Mouse (Mus musculus): ENCODE measurements around the gene Pnpla6. TPM values are rescaled to one million over a fixed set of nuclear protein-coding genes. Genes with fewer than 3 reads are reported as not detected.

The Pnpla6 gene
- polyA plus RNA-seq, 1 experiment from 2014 or later: 25.0 TPM

- H3K9ac ChIP-seq (ENCODE audit: low read length): no peak overlapping the region
- H3K4me1 ChIP-seq (replicated peaks; ENCODE audit: control insufficient read depth, insufficient read depth, low read length): no peaks in the 10 kb centered on the region
- DNase-seq (ENCODE audit: low spot score): no peak
- ATAC-seq (replicated peaks; ENCODE audit: low FRiP score): no peak
- no peak overlapping the region for H3K27ac ChIP-seq (ENCODE audit: low read depth, low read length)
- H3K27me3 ChIP-seq (ENCODE audit: control insufficient read depth, insufficient read depth, low read length): no peaks in the 10 kb centered on the region; the same call in 1 of the 2 replicates
- H3K4me2 ChIP-seq (ENCODE audit: low read depth, low read length, severe bottlenecking): no peak overlapping the region
- 90% methylated on average over 22 of the region's 22 CpGs for WGBS
- no peak overlapping the region for H3K4me3 ChIP-seq (ENCODE audit: low read depth, low read length)
- H3K36me3 ChIP-seq (ENCODE audit: control insufficient read depth, insufficient read depth, low read length): no peaks in the 10 kb centered on the region
- no peaks in the 10 kb centered on the region for H3K9me3 ChIP-seq (ENCODE audit: control insufficient read depth, low read length)
Measured at GRCm38 (mm10) chr8:3482240-3482740, 32.9 kb upstream of the Pnpla6 start.

GRCm38 (mm10) chr8:3483546-3483945 lies 31.6 kb upstream of the Pnpla6 start:
- Histone ChIP-seq H3K4me3 (ENCODE audit: low read depth, low read length) (no peak overlapping the region), H3K36me3 (ENCODE audit: control insufficient read depth, insufficient read depth, low read length) (no peaks in the 10 kb centered on the region), H3K27ac (ENCODE audit: low read depth, low read length) (no peak overlapping the region), H3K9ac (ENCODE audit: low read length) (no peak overlapping the region), H3K4me1 (replicated peaks; ENCODE audit: control insufficient read depth, insufficient read depth, low read length) (no peaks in the 10 kb centered on the region), H3K27me3 (ENCODE audit: control insufficient read depth, insufficient read depth, low read length) (no peaks in the 10 kb centered on the region; the same call in 1 of the 2 replicates), H3K4me2 (ENCODE audit: low read depth, low read length, severe bottlenecking) (no peak overlapping the region), H3K9me3 (ENCODE audit: control insufficient read depth, low read length) (no peaks in the 10 kb centered on the region)
- ATAC-seq (replicated peaks; ENCODE audit: low FRiP score) (no peak), DNase-seq (ENCODE audit: low spot score) (no peak)
- 80% methylated on average over 7 of the region's 7 CpGs for WGBS

- H3K9me3 ChIP-seq (ENCODE audit: control insufficient read depth, low read length): no peaks in the 10 kb centered on the region
- H3K9ac ChIP-seq (ENCODE audit: low read length): no peak overlapping the region
- no peaks in the 10 kb centered on the region for H3K4me1 ChIP-seq (replicated peaks; ENCODE audit: control insufficient read depth, insufficient read depth, low read length)
- no peak overlapping the region for H3K4me3 ChIP-seq (ENCODE audit: low read depth, low read length)
- DNase-seq (ENCODE audit: low spot score): no peak
- WGBS: 39% methylated on average over 5 of the region's 5 CpGs
- no peak overlapping the region for H3K4me2 ChIP-seq (ENCODE audit: low read depth, low read length, severe bottlenecking)
- no peak overlapping the region for H3K27ac ChIP-seq (ENCODE audit: low read depth, low read length)
- peak; percentile 53; the same call in 1 of the 2 replicates for ATAC-seq (replicated peaks; ENCODE audit: low FRiP score)
- H3K36me3 ChIP-seq (ENCODE audit: control insufficient read depth, insufficient read depth, low read length): no peaks in the 10 kb centered on the region
- H3K27me3 ChIP-seq (ENCODE audit: control insufficient read depth, insufficient read depth, low read length): no peaks in the 10 kb centered on the region; the same call in 1 of the 2 replicates
Measured at GRCm38 (mm10) chr8:3485192-3485591, 30.0 kb upstream of the Pnpla6 start.

- no peaks in the 10 kb centered on the region; the same call in 1 of the 2 replicates for H3K9me3 ChIP-seq (ENCODE audit: control insufficient read depth, low read length)
- H3K4me1 ChIP-seq (replicated peaks; ENCODE audit: control insufficient read depth, insufficient read depth, low read length): peaks cover 3% of the 10 kb centered on the region; the same call in 1 of the 2 replicates
- peak within 1 kb of the TSS; percentile 89 for H3K4me3 ChIP-seq (ENCODE audit: low read depth, low read length)
- peaks cover 23% of the 10 kb centered on the region for H3K36me3 ChIP-seq (ENCODE audit: control insufficient read depth, insufficient read depth, low read length)
- WGBS: under 1% methylated on average over 62 of the region's 64 CpGs
- peak within 1 kb of the TSS; percentile 62 for H3K27ac ChIP-seq (ENCODE audit: low read depth, low read length)
- H3K27me3 ChIP-seq (ENCODE audit: control insufficient read depth, insufficient read depth, low read length): no peaks in the 10 kb centered on the region
- ATAC-seq (replicated peaks; ENCODE audit: low FRiP score) (peak; percentile 92), DNase-seq (ENCODE audit: low spot score) (peak; percentile 94)
- H3K4me2 ChIP-seq (ENCODE audit: low read depth, low read length, severe bottlenecking): peak within 1 kb of the TSS; percentile 51
- H3K9ac ChIP-seq (ENCODE audit: low read length): peak within 1 kb of the TSS; percentile 97
Measured at GRCm38 (mm10) chr8:3492901-3493844, 22.0 kb upstream of the Pnpla6 start, which contains the start of gene Zfp358. Zfp358 (plus strand) TSS chr8:3493138.

DNA sequence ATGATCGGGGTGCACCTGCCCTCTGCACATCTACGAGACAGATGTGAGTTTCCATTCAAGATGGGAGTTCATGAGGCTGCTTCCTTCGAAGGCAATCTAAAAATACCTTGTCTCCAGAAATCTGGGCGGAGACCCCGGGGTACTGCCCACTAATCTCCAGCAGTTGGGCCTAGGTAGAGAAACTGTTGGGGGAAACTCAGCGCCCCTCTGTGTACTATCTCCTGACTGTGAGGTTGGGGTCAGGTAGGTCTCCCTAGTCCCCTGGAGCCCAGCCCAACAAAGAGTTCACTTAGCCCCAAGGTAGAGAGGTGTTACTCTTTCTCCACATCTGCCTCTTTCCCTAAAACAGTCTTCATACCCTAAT lies 21.4 kb upstream of the Pnpla6 start:
- no peak overlapping the region; the same call in 1 of the 2 replicates for H3K27ac ChIP-seq (ENCODE audit: low read depth, low read length)
- peak overlapping the region; percentile 51 for H3K4me2 ChIP-seq (ENCODE audit: low read depth, low read length, severe bottlenecking)
- peak; percentile 16 for ATAC-seq (replicated peaks; ENCODE audit: low FRiP score)
- H3K9ac ChIP-seq (ENCODE audit: low read length): peak overlapping the region; percentile 97
- WGBS: 38% methylated on average over 6 of the region's 6 CpGs
- peak overlapping the region; percentile 89 for H3K4me3 ChIP-seq (ENCODE audit: low read depth, low read length)
- H3K9me3 ChIP-seq (ENCODE audit: control insufficient read depth, low read length): no peaks in the 10 kb centered on the region; the same call in 1 of the 2 replicates
- H3K27me3 ChIP-seq (ENCODE audit: control insufficient read depth, insufficient read depth, low read length): no peaks in the 10 kb centered on the region
- H3K4me1 ChIP-seq (replicated peaks; ENCODE audit: control insufficient read depth, insufficient read depth, low read length): peaks cover 3% of the 10 kb centered on the region; the same call in 1 of the 2 replicates
- H3K36me3 ChIP-seq (ENCODE audit: control insufficient read depth, insufficient read depth, low read length): peaks cover 23% of the 10 kb centered on the region
- no peak for DNase-seq (ENCODE audit: low spot score)

DNA sequence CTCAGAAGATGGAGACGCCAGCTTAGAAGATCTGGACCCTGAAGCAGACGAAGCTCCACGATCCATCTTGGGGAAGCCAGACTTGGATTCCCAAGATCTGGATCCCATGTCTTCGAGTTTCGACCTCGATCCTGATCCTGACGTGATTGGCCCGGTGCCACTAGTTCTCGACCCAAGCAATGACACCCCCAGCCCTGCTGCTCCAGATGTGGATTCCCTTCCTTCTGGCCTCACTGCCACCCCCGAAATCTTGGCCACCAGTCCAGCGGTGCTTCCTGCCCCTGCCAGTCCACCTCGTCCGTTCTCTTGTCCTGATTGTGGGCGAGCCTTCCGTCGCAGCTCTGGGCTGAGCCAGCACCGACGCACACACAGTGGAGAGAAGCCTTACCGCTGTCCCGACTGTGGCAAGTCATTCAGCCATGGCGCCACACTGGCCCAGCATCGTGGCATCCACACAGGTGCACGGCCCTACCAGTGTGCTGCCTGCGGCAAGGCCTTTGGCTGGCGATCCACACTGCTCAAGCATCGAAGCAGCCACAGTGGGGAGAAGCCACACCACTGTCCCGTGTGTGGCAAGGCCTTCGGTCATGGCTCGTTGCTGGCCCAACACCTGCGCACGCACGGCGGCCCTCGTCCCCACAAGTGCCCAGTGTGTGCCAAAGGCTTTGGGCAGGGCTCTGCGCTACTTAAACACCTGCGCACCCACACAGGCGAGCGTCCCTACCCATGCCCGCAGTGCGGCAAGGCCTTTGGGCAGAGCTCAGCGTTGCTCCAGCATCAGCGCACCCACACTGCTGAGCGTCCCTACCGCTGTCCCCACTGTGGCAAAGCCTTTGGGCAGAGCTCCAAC lies 19.4 kb upstream of the Pnpla6 start:
- ATAC-seq (replicated peaks; ENCODE audit: low FRiP score): no peak
- Histone ChIP-seq H3K4me3 (ENCODE audit: low read depth, low read length) (no peak overlapping the region), H3K27me3 (ENCODE audit: control insufficient read depth, insufficient read depth, low read length) (no peaks in the 10 kb centered on the region), H3K4me2 (ENCODE audit: low read depth, low read length, severe bottlenecking) (no peak overlapping the region), H3K9ac (ENCODE audit: low read length) (no peak overlapping the region), H3K4me1 (replicated peaks; ENCODE audit: control insufficient read depth, insufficient read depth, low read length) (peaks cover 6% of the 10 kb centered on the region; the same call in 1 of the 2 replicates), H3K36me3 (ENCODE audit: control insufficient read depth, insufficient read depth, low read length) (peaks cover 23% of the 10 kb centered on the region), H3K9me3 (ENCODE audit: control insufficient read depth, low read length) (no peaks in the 10 kb centered on the region; the same call in 1 of the 2 replicates), H3K27ac (ENCODE audit: low read depth, low read length) (no peak overlapping the region)
- no peak for DNase-seq (ENCODE audit: low spot score)
- 96% methylated on average over 44 of the region's 44 CpGs for WGBS

- Histone ChIP-seq H3K9me3 (ENCODE audit: control insufficient read depth, low read length) (no peaks in the 10 kb centered on the region; the same call in 1 of the 2 replicates), H3K36me3 (ENCODE audit: control insufficient read depth, insufficient read depth, low read length) (peaks cover 23% of the 10 kb centered on the region), H3K4me1 (replicated peaks; ENCODE audit: control insufficient read depth, insufficient read depth, low read length) (peaks cover 11% of the 10 kb centered on the region; the same call in 1 of the 2 replicates), H3K4me2 (ENCODE audit: low read depth, low read length, severe bottlenecking) (no peak overlapping the region), H3K4me3 (ENCODE audit: low read depth, low read length) (no peak overlapping the region), H3K27ac (ENCODE audit: low read depth, low read length) (no peak overlapping the region), H3K9ac (ENCODE audit: low read length) (no peak overlapping the region), H3K27me3 (ENCODE audit: control insufficient read depth, insufficient read depth, low read length) (no peaks in the 10 kb centered on the region)
- DNase-seq (ENCODE audit: low spot score) (no peak), ATAC-seq (replicated peaks; ENCODE audit: low FRiP score) (no peak)
- WGBS: 92% methylated on average over 15 of the region's 15 CpGs
Measured at GRCm38 (mm10) chr8:3496428-3496748, 18.8 kb upstream of the Pnpla6 start.

DNA sequence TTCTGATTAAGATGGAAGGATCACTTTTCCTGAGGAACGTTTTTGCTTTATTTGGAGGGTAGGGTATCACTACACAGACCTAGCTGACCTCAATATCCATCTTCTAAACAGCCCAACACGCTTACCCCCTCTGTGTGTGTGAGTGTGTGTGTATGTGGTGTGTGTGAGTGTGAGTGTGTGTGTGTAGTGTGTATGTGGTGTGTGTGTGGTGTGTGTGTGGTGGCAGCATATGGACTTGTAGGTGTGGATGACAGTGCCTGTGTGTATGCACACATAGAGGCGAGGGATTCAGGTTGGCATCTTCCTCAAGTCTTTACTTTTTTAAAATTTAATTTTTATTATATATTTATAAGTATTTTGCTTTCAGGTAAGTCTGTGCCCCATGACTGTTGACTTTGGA lies 16.6 kb upstream of the Pnpla6 start:
- no peak for DNase-seq (ENCODE audit: low spot score)
- no peaks in the 10 kb centered on the region for H3K27me3 ChIP-seq (ENCODE audit: control insufficient read depth, insufficient read depth, low read length)
- H3K9ac ChIP-seq (ENCODE audit: low read length): no peak overlapping the region
- no peaks in the 10 kb centered on the region; the same call in 1 of the 2 replicates for H3K9me3 ChIP-seq (ENCODE audit: control insufficient read depth, low read length)
- H3K27ac ChIP-seq (ENCODE audit: low read depth, low read length): no peak overlapping the region
- peaks cover 23% of the 10 kb centered on the region for H3K36me3 ChIP-seq (ENCODE audit: control insufficient read depth, insufficient read depth, low read length)
- peaks cover 11% of the 10 kb centered on the region; the same call in 1 of the 2 replicates for H3K4me1 ChIP-seq (replicated peaks; ENCODE audit: control insufficient read depth, insufficient read depth, low read length)
- no peak overlapping the region for H3K4me3 ChIP-seq (ENCODE audit: low read depth, low read length)
- no peak for ATAC-seq (replicated peaks; ENCODE audit: low FRiP score)
- no peak overlapping the region for H3K4me2 ChIP-seq (ENCODE audit: low read depth, low read length, severe bottlenecking)
- 89% methylated on average over 3 of the region's 3 CpGs for WGBS

Data from forebrain, embryonic 11.5 days (tissue).